Mouse (Mus musculus): ENCODE measurements around the gene Ptprd.

- TF ChIP-seq POLR2A (IDR thresholded peaks at IDR 0.05; ENCODE audit: control insufficient read depth in 1 of 2, insufficient read depth in 1 of 2, low read depth in 1 of 2, low read length in 2 of 2, poor library complexity in 1 of 2) (no peak), SMC3 (IDR thresholded peaks at IDR 0.05; ENCODE audit: low read depth, low read length) (no peak), ZC3H11A (IDR thresholded peaks at IDR 0.05; ENCODE audit: low read depth, low read length) (no peak), EP300 (IDR thresholded peaks at IDR 0.05; ENCODE audit: low read depth in 1 of 2, low read length in 2 of 2) (no peak), CTCF (IDR thresholded peaks at IDR 0.05 in 2 of 3, conservative IDR thresholded peaks at IDR 0.05 in 1 of 3; ENCODE audit: control insufficient read depth in 1 of 3, insufficient read depth in 1 of 3, low read depth in 2 of 3, low read length in 3 of 3, poor library complexity in 1 of 3, severe bottlenecking in 1 of 3) (no peak)
These were observed 1857.6 kb downstream of the Ptprd start for GRCm38 (mm10) chr4:76354167-76354566.

All from MEL (cell line).